Mouse (Mus musculus) small intestine, adult 2 months (tissue): ENCODE results near the gene Spg21. TPM values are rescaled to one million over a fixed set of nuclear protein-coding genes. Genes with fewer than 3 reads are reported as not detected.

Experiments
- H3K27ac ChIP-seq: fragments of 200-500 bp; 2 replicates; pipeline ENCODE4 v1.5.1; 2012; ENCODE audit warnings: low read depth, low read length, control low read depth, inconsistent platforms; ENCODE audit not compliant: insufficient read depth
- H3K27me3 ChIP-seq: fragments of 200-500 bp; 2 replicates; pipeline ENCODE4 v1.6.1; 2012; ENCODE audit warnings: mild to moderate bottlenecking, moderate library complexity, low read length, inconsistent platforms; ENCODE audit not compliant: control insufficient read depth, insufficient read depth
- H3K36me3 ChIP-seq: fragments of 200-500 bp; 2 replicates; pipeline ENCODE4 v1.6.1; 2012; ENCODE audit warnings: mild to moderate bottlenecking, low read length, control low read depth, inconsistent platforms; ENCODE audit not compliant: control insufficient read depth, insufficient read depth
- H3K4me1 ChIP-seq: fragments of 200-500 bp; 2 replicates; pipeline ENCODE4 v1.6.1; 2012; ENCODE audit warnings: low read length, inconsistent platforms, mixed read lengths; ENCODE audit not compliant: control insufficient read depth, insufficient read depth, insufficient read length
- H3K4me3 ChIP-seq: fragments of 200-500 bp; 2 replicates; pipeline ENCODE4 v1.5.1; 2012; ENCODE audit warnings: low read depth, mild to moderate bottlenecking, control low read depth, inconsistent platforms, low read length, moderate library complexity
- CTCF ChIP-seq: fragments of 200-500 bp; IDR thresholded peaks from 2 replicates; pipeline ENCODE4 v1.5.1; 2012; ENCODE audit warnings: low read depth, mild to moderate bottlenecking, control low read depth, inconsistent platforms, low read length, moderate library complexity, mixed read lengths; ENCODE audit not compliant: insufficient replicate concordance, insufficient read length; ENCODE audit errors: extremely low read depth
- POLR2A ChIP-seq: fragments of 200-500 bp; IDR thresholded peaks from 2 replicates; pipeline ENCODE4 v1.6.1; 2012; ENCODE audit warnings: low read depth, mild to moderate bottlenecking, control low read depth, inconsistent platforms, low read length, moderate library complexity
- WGBS: fragments of 180-500 bp; shearing (Covaris S2); methylation state at CpG from one replicate; pipeline ENCODE4 v1.1.7; 2018; 5-methylcytosine and 5-hydroxymethylcytosine counted together
- polyA plus RNA-seq: library from polyadenylated mRNA; depleted of rRNA; stranded (reverse); fragments of >200 nt; gene quantifications from 2 replicates; pipeline ENCODE4 v1.2.3, GENCODE M21; 2012

Gene Spg21
- polyA plus RNA-seq, 1 experiment: 9.7 TPM

DNA sequence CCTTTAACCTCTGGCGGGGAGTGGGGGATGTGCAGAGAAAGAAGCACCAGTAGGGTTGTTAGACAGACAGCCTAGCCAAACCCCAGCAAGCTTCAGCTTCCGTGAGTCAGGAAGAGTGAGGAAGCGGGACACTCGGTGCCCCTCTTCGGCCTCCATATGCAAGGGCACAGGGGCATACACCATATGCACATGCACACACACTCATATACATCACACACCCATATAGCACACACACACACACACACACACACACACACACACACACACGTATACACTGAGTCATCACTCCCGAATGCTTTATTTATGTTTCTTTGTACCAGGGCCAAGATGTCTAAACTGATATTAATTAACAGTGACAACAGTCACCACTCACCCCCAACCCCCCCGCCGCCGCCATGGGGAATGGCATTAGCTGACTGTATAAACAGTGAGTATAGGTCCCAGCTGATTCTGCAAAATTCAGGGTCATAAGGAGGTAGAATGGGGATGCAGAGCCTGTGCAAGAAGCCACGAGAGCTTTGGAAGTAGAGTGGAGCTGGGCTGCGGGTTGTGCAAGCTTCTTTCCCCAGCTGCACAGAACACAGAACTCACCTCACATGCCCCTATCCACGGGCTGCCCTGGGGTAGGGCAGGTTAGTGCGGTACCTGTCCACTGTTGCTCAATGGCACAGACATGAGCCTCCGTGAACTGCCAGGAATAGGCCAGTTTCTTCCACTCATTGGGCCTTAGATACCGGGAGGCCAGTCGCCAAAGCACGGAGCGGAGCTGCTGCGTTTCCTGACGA, 42.2 kb downstream of the Spg21 start:
- Histone ChIP-seq H3K4me3 (no peak overlapping the region), H3K27me3 (no peaks in the 10 kb centered on the region), H3K36me3 (no peaks in the 10 kb centered on the region), H3K4me1 (no peaks in the 10 kb centered on the region), H3K27ac (no peak overlapping the region)
- TF ChIP-seq CTCF: no peak
- no peak for TF ChIP-seq POLR2A
- WGBS: 75% methylated on average over 21 of the region's 21 CpGs

- H3K27me3 ChIP-seq: no peaks in the 10 kb centered on the region
- H3K36me3 ChIP-seq: no peaks in the 10 kb centered on the region
- no peak overlapping the region for H3K27ac ChIP-seq
- WGBS: 22% methylated on average over 7 of the region's 7 CpGs
- TF ChIP-seq POLR2A (no peak), CTCF (no peak)
- no peaks in the 10 kb centered on the region for H3K4me1 ChIP-seq
- no peak overlapping the region for H3K4me3 ChIP-seq
Measured at GRCm38 (mm10) chr9:65508449-65508848, 47.7 kb downstream of the Spg21 start.

GRCm38 (mm10) chr9:65512520-65512919, 51.8 kb downstream of the Spg21 start:
- no peak overlapping the region for H3K4me3 ChIP-seq
- no peak overlapping the region for H3K27ac ChIP-seq
- WGBS: 44% methylated on average over 3 of the region's 3 CpGs
- no peaks in the 10 kb centered on the region for H3K27me3 ChIP-seq
- no peak for TF ChIP-seq CTCF
- TF ChIP-seq POLR2A: no peak
- no peaks in the 10 kb centered on the region for H3K4me1 ChIP-seq
- no peaks in the 10 kb centered on the region for H3K36me3 ChIP-seq

- TF ChIP-seq CTCF (no peak), POLR2A (no peak)
- H3K27me3 ChIP-seq: no peaks in the 10 kb centered on the region
Measured at GRCm38 (mm10) chr9:65514431-65514830, 53.7 kb downstream of the Spg21 start.

GRCm38 (mm10) chr9:65514851-65515261, 54.1 kb downstream of the Spg21 start:
- 85% methylated on average over 3 of the region's 3 CpGs for WGBS
- Histone ChIP-seq H3K4me1 (no peaks in the 10 kb centered on the region), H3K27me3 (0 out of 2 replicates have a peak, but pooled peaks cover under 1% of the 10 kb centered on the region)

More at GRCm38 (mm10) chr9:65514431-65514830, 53.7 kb downstream of the Spg21 start:
- Histone ChIP-seq H3K4me3 (no peak overlapping the region), H3K4me1 (no peaks in the 10 kb centered on the region), H3K36me3 (no peaks in the 10 kb centered on the region), H3K27ac (no peak overlapping the region)
- 77% methylated on average over 8 of the region's 8 CpGs for WGBS

GRCm38 (mm10) chr9:65519807-65520504, 59.2 kb downstream of the Spg21 start, which contains the start of gene Ankdd1a:
Ankdd1a (minus strand) TSS chr9:65520193.
- H3K4me3 ChIP-seq: no peak within 1 kb of the TSS
- no peaks in the 10 kb centered on the region for H3K4me1 ChIP-seq
- no peaks in the 10 kb centered on the region for H3K36me3 ChIP-seq
- H3K27me3 ChIP-seq: peaks cover 7% of the 10 kb centered on the region; the same call in 1 of the 2 replicates
- H3K27ac ChIP-seq: no peak within 1 kb of the TSS
- TF ChIP-seq POLR2A (no peak), CTCF (no peak)
- WGBS: 17% methylated on average over 21 of the region's 25 CpGs

More at GRCm38 (mm10) chr9:65514851-65515261, 54.1 kb downstream of the Spg21 start:
- Histone ChIP-seq H3K4me3 (no peak overlapping the region), H3K36me3 (no peaks in the 10 kb centered on the region), H3K27ac (no peak overlapping the region)
- TF ChIP-seq POLR2A: no peak
- no peak for TF ChIP-seq CTCF

GRCm38 (mm10) chr9:65520505-65520876, 59.7 kb downstream of the Spg21 start:
- no peak for TF ChIP-seq CTCF
- TF ChIP-seq POLR2A: no peak
- 19% methylated on average over 11 of the region's 11 CpGs for WGBS
- no peaks in the 10 kb centered on the region for H3K4me1 ChIP-seq
- H3K27ac ChIP-seq: no peak overlapping the region
- H3K36me3 ChIP-seq: no peaks in the 10 kb centered on the region
- peaks cover 7% of the 10 kb centered on the region; the same call in 1 of the 2 replicates for H3K27me3 ChIP-seq
- H3K4me3 ChIP-seq: no peak overlapping the region
